Mouse (Mus musculus): ENCODE results near the gene Arpc2.

Arpc2 gene

GRCm38 (mm10) chr1:74308001-74308964, 72.4 kb downstream of the Arpc2 start:
- in situ Hi-C loops (cut with MboI; ENCODE audit: low pct_unique_long_range_greater_than_20kb in 1 of 2, low sequenced_read_pairs in 2 of 2, unreplicated experiment in 1 of 2): no loop called here

- in situ Hi-C loops (cut with MboI; ENCODE audit: low pct_unique_long_range_greater_than_20kb in 1 of 2, low sequenced_read_pairs in 2 of 2, unreplicated experiment in 1 of 2): no loop called here
Measured at GRCm38 (mm10) chr1:74309767-74310166, 73.9 kb downstream of the Arpc2 start.

- in situ Hi-C loops (cut with MboI; ENCODE audit: low pct_unique_long_range_greater_than_20kb in 1 of 2, low sequenced_read_pairs in 2 of 2, unreplicated experiment in 1 of 2): no loop called here
Measured at GRCm38 (mm10) chr1:74313049-74313692, 77.3 kb downstream of the Arpc2 start.

GRCm38 (mm10) chr1:74314796-74315195, 78.9 kb downstream of the Arpc2 start:
- in situ Hi-C loops (cut with MboI; ENCODE audit: low pct_unique_long_range_greater_than_20kb in 1 of 2, low sequenced_read_pairs in 2 of 2, unreplicated experiment in 1 of 2): no loop called here

- in situ Hi-C loops (cut with MboI; ENCODE audit: low pct_unique_long_range_greater_than_20kb in 1 of 2, low sequenced_read_pairs in 2 of 2, unreplicated experiment in 1 of 2): no loop called here
Measured at GRCm38 (mm10) chr1:74316114-74316827, 80.4 kb downstream of the Arpc2 start.

Measured in mouse embryonic stem cell (cell line).